Mouse (Mus musculus) 3134 (cell line): Measurements from ENCODE around the gene Abcb9.

Source experiments
- DNase-seq: peaks from one replicate; pipeline ENCODE4 v3.0.0-alpha.2; 2011; ENCODE audit warnings: low spot score; ENCODE audit not compliant: insufficient read length; ENCODE audit errors: extremely low read depth

Gene Abcb9

DNA sequence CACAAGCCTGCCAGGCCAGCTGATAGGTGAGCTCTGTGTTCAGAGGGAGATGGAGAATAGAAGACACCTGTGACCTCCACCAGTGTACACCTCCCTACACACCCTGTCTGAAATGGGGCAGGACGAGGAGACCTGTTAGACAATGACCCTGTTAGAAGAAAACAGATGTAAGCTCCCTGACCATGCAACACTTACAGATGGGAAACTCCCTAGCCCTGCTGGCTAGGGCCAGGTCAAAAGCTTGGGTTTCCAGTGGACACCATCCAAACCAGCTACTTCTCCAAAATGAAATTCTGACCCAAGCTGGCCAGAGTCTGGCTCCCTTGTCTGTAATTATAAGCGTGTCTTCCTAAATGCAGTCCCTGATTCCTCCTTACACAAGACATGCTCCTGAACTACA lies 79.9 kb downstream of the Abcb9 start:
- DNase-seq: no peak

DNA sequence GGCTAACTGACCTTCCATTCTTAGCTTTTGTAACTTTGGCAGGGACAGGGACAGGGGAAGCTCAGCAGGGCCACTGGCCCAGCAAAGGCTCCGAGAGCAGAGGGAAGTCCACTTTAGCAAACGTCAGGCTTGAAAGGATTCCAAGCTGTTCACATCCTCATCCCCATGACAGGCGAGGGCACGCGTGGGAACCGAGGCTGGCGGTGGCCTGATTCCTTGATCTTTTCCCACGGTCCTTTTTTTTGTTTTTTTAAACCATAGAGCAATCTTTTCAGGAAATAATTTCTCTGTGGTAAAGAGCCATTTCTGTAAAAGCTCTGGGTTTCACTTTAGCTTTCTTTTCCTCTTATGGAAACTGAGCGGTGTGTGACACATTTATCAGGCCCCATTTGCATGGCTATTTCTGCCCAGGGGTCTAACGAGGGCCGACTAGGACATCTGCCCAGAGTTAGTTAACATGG lies 80.8 kb downstream of the Abcb9 start:
- no peak for DNase-seq

DNA sequence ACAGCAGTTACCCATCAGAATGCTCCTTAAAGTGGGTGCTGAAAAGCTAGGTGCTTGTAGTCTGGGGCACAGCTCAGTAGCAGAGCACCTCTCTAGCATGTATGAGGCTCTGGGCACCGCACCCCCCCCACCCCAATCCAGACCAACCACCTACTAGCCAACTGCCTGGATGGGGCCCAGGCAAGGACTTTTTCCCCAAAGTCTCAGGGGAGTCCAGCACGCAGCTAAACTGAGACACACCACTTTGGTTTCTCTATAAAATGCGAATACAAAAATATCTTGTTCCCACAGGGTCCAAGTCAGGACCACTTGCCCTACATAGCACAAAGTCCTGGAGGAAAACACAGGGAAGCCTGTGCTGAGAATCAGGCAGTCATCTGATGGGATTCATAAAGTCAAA lies 81.4 kb downstream of the Abcb9 start:
- no peak for DNase-seq

DNA sequence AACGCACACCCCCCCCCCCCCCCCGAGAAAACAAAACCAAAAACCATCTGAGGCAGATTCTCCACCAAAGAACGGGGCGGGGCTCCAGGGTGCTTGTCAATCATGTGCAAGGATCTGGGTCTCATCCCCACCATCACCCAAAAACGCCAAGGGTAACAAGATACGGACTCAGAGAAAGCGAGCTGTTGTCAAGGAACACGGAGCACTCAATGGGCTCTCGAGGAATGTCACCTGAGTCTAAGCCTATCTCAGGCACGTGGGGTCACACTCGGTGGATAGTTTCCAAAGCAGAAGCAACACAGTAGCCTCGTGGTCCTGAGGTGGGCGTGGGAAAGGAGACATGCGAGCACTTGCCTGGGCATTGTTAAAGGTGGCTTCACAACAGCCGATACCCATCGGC lies 81.9 kb downstream of the Abcb9 start:
- DNase-seq: no peak

DNA sequence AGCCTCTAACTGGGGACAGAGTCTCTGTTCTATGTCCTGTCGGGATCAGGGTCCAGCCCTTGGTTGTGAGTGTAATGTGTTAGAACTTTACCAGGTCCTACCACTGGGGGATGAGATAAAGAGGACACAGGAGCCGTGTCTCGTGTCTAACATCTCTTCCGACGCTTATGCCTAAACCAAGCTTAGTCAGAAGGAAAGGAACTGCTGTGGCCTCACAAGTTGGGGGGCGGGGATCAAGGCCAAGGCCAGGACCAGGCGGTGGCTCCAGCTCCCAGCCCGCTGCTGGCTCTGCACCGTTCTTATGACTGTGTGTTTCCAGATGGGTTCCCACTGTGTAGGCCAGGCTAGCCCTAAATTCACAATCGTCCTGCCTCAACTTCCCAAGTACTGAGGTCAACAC lies 82.7 kb downstream of the Abcb9 start:
- no peak for DNase-seq

DNA sequence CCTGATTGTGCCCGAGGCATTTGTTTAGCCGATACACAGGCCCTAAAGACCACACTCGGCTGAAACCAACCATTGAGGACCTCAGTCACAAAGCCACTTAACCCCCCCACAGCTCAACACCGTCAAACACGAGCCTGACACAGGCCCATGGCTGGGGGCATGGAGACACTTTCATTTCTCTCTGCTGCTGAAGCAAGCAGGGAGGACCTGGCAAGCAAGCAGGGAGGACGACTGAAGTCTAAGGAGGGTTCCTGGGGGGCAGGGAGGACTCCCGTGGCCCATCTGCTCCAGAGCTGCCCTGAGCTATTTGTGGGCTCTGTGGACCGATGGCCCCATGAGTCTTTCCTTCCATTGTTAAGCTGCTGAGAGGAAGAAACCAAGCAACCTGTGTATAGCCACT lies 83.7 kb downstream of the Abcb9 start:
- no peak for DNase-seq
